Mouse (Mus musculus) hindlimb bud, embryonic 11.5 days (tissue): ENCODE measurements around the gene Ntpcr.
A peak's percentile ranks its signal among the peaks of the same experiment; 100 is the strongest.

Experiments used
- DNase-seq: peaks from one replicate; pipeline ENCODE4 v3.0.0-alpha.2; 2012; ENCODE audit warnings: low read depth, low spot score; ENCODE audit errors: extremely low spot score

Gene Ntpcr

GRCm38 (mm10) chr8:125725037-125725820 is 4.5 kb upstream of the Ntpcr start:
- no peak for DNase-seq

GRCm38 (mm10) chr8:125726143-125726542 is 3.6 kb upstream of the Ntpcr start:
- DNase-seq, result no peak

- no peak for DNase-seq
Observed at GRCm38 (mm10) chr8:125726986-125727385, 2.8 kb upstream of the Ntpcr start.

GRCm38 (mm10) chr8:125727797-125728196 is 2.0 kb upstream of the Ntpcr start:
- DNase-seq, result no peak

GRCm38 (mm10) chr8:125733964-125734956 is 4.5 kb downstream of the Ntpcr start:
- peak; percentile 54 for DNase-seq

GRCm38 (mm10) chr8:125738956-125739355 is 9.2 kb downstream of the Ntpcr start:
- no peak for DNase-seq

GRCm38 (mm10) chr8:125740655-125741054 is 10.9 kb downstream of the Ntpcr start:
- no peak for DNase-seq

GRCm38 (mm10) chr8:125741377-125741776 is 11.6 kb downstream of the Ntpcr start:
- DNase-seq, result no peak

GRCm38 (mm10) chr8:125741855-125742254 is 12.1 kb downstream of the Ntpcr start:
- DNase-seq, result no peak

- DNase-seq, result no peak
Observed at GRCm38 (mm10) chr8:125742406-125742805, 12.6 kb downstream of the Ntpcr start.

GRCm38 (mm10) chr8:125744914-125745576 is 15.3 kb downstream of the Ntpcr start:
- no peak for DNase-seq

- no peak for DNase-seq
Observed at GRCm38 (mm10) chr8:125747390-125747789, 17.6 kb downstream of the Ntpcr start.

GRCm38 (mm10) chr8:125750846-125751245 is 21.1 kb downstream of the Ntpcr start:
- no peak for DNase-seq

GRCm38 (mm10) chr8:125755896-125756295 is 26.1 kb downstream of the Ntpcr start:
- DNase-seq, result no peak

GRCm38 (mm10) chr8:125756391-125757105 is 26.8 kb downstream of the Ntpcr start:
- DNase-seq, result no peak

GRCm38 (mm10) chr8:125757106-125757496 is 27.3 kb downstream of the Ntpcr start:
- no peak for DNase-seq

GRCm38 (mm10) chr8:125759022-125759421 is 29.3 kb downstream of the Ntpcr start:
- DNase-seq, result no peak

- no peak for DNase-seq
Observed at GRCm38 (mm10) chr8:125763066-125763786, 33.5 kb downstream of the Ntpcr start.

- no peak for DNase-seq
Observed at GRCm38 (mm10) chr8:125768079-125768478, 38.3 kb downstream of the Ntpcr start.

GRCm38 (mm10) chr8:125772300-125772699 is 42.5 kb downstream of the Ntpcr start:
- DNase-seq, result no peak
